Mouse (Mus musculus): ENCODE measurements around the gene Palld.

- no peak for TF ChIP-seq GATA1 (IDR thresholded peaks at IDR 0.05; ENCODE audit: low read length)
- TF ChIP-seq TAL1 (IDR thresholded peaks at IDR 0.05; ENCODE audit: low read length), result no peak
These were observed 232.1 kb downstream of the Palld start for GRCm38 (mm10) chr8:61670376-61670775.
